Mouse (Mus musculus): ENCODE measurements around the gene Pxmp2. TPM values are rescaled to one million over a fixed set of nuclear protein-coding genes. Genes with fewer than 3 reads are reported as not detected.

The Pxmp2 gene
- polyA plus RNA-seq, 1 experiment from 2014 or later = 6.7 TPM

- no peak overlapping the region for H3K4me3 ChIP-seq (ENCODE audit: low read depth, low read length)
- no peak overlapping the region for H3K4me2 ChIP-seq (ENCODE audit: low read depth, low read length)
- H3K9me3 ChIP-seq (ENCODE audit: control insufficient read depth, low read length) = no peaks in the 10 kb centered on the region
- H3K4me1 ChIP-seq (ENCODE audit: control insufficient read depth, insufficient read depth, low read length) = no peaks in the 10 kb centered on the region; the same call in 1 of the 2 replicates
- DNase-seq (ENCODE audit: low spot score) (no peak), ATAC-seq (ENCODE audit: low read depth) (no peak)
- H3K9ac ChIP-seq (ENCODE audit: low read depth, low read length) = no peak overlapping the region
- H3K36me3 ChIP-seq (ENCODE audit: control insufficient read depth, insufficient read depth, low read length) = peaks cover 57% of the 10 kb centered on the region
- 82% methylated on average over 3 of the region's 3 CpGs for WGBS
- H3K27me3 ChIP-seq (replicated peaks; ENCODE audit: control insufficient read depth, insufficient read depth, low read length) = no peaks in the 10 kb centered on the region
- no peak overlapping the region for H3K27ac ChIP-seq (replicated peaks; ENCODE audit: low read depth, low read length)
Observed at GRCm38 (mm10) chr5:110225056-110225455, 60.9 kb downstream of the Pxmp2 start.

Other genes starting within 250 kb of the Pxmp2 start
- 2.1 and 3.6 TPM in 2 replicates for gene Gm17655, start 213.7 kb downstream of the Pxmp2 start, polyA plus RNA-seq (2014; fragmentation: Nextera tagmentation; extraction: Ambion mirVana)
- gene Gm35315, start 191.8 kb downstream of the Pxmp2 start, polyA plus RNA-seq (2014; fragmentation: Nextera tagmentation; extraction: Ambion mirVana) = 0.71 and 1.0 TPM in 2 replicates
- 1.7 and 1.8 TPM in 2 replicates for gene Plcxd1, start 186.2 kb downstream of the Pxmp2 start, polyA plus RNA-seq (2014; fragmentation: Nextera tagmentation; extraction: Ambion mirVana)
- gene Gtpbp6, start 178.0 kb downstream of the Pxmp2 start, polyA plus RNA-seq (2014; fragmentation: Nextera tagmentation; extraction: Ambion mirVana) = 25.8 and 28.2 TPM in 2 replicates
- 4.0 and 4.8 TPM in 2 replicates for gene Zfp605, start 176.1 kb downstream of the Pxmp2 start, polyA plus RNA-seq (2014; fragmentation: Nextera tagmentation; extraction: Ambion mirVana)
- 35.6 and 38.7 TPM in 2 replicates for gene Chfr, start 150.3 kb downstream of the Pxmp2 start, polyA plus RNA-seq (2014; fragmentation: Nextera tagmentation; extraction: Ambion mirVana)
- gene Golga3, start 109.5 kb downstream of the Pxmp2 start, polyA plus RNA-seq (2014; fragmentation: Nextera tagmentation; extraction: Ambion mirVana) = 30.1 and 31.5 TPM in 2 replicates
- gene Ankle2, start 55.2 kb downstream of the Pxmp2 start, polyA plus RNA-seq (2014; fragmentation: Nextera tagmentation; extraction: Ambion mirVana) = 26.5 and 29.1 TPM in 2 replicates
- 57.5 and 68.9 TPM in 2 replicates for gene Pgam5, start 16.3 kb downstream of the Pxmp2 start, polyA plus RNA-seq (2014; fragmentation: Nextera tagmentation; extraction: Ambion mirVana)
- 20.5 and 24.5 TPM in 2 replicates for gene Pole, start 120 bp upstream of the Pxmp2 start, polyA plus RNA-seq (2014; fragmentation: Nextera tagmentation; extraction: Ambion mirVana)
- 2.3 and 2.4 TPM in 2 replicates for gene P2rx2, start 57.0 kb upstream of the Pxmp2 start, polyA plus RNA-seq (2014; fragmentation: Nextera tagmentation; extraction: Ambion mirVana)
- gene Lrcol1, start 58.5 kb upstream of the Pxmp2 start, polyA plus RNA-seq (2014; fragmentation: Nextera tagmentation; extraction: Ambion mirVana) = not detected in 2 replicates
- gene Fbrsl1, start 162.3 kb upstream of the Pxmp2 start, polyA plus RNA-seq (2014; fragmentation: Nextera tagmentation; extraction: Ambion mirVana) = 14.6 and 14.7 TPM in 2 replicates

Measured in embryonic facial prominence, embryonic 14.5 days (tissue).